Mouse (Mus musculus): ENCODE measurements around the gene Gm20815. TPM values are rescaled to one million over a fixed set of nuclear protein-coding genes. Genes with fewer than 3 reads are reported as not detected.
"Not testable (repeated sequence)": the region's sequence is repeated elsewhere in the genome, so short reads cannot be mapped to it uniquely, and the experiment has no call there.

Gm20815 gene
- polyA plus RNA-seq (2012; rRNA removed) (not detected in 2 replicates), polyA plus RNA-seq (2014; fragmentation: Nextera tagmentation; extraction: Ambion mirVana) (not detected in 2 replicates)

DNA sequence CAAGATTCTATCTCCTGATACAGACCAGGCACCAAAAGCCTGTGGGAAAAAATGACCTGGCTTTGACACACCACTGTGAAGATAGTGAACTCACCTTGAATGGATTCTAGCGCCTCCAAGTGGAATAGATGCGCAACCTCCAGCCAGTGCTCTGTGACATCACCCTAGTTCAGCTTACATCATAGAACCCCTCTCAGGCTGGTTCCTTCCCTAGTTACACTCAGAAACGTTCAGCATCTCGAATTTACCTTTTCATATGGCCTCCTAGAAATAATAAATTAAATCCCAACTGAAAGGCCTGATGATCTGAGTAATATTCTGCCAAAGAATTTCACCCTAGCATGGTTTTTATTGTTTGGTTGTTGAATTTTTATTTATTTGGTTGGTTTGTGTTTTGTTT, at the start of gene Gm20815:
Gm20815 (minus strand) TSS at position 101 of the 400 bp plus-strand sequence.
- H3K36me3 ChIP-seq (replicated peaks; ENCODE audit: control insufficient read depth, insufficient read depth, low read depth); H3K4me1 ChIP-seq (replicated peaks; ENCODE audit: control insufficient read depth in 2 of 2, insufficient read depth in 2 of 2, low read length in 1 of 2); H3K9ac ChIP-seq (replicated peaks); H3K9me3 ChIP-seq (ENCODE audit: control insufficient read depth, low read length); H3K27ac ChIP-seq; DNase-seq (ENCODE audit: low read depth in 3 of 3, low spot score in 3 of 3); H3K4me3 ChIP-seq (ENCODE audit: insufficient read depth in 1 of 2, low read depth in 2 of 2, low read length in 2 of 2); H3K4me2 ChIP-seq (ENCODE audit: low read depth); H3K27me3 ChIP-seq (ENCODE audit: control insufficient read depth, insufficient read depth, low read length); ATAC-seq (ENCODE audit: insufficient read depth): not testable (repeated sequence)
- WGBS (ENCODE audit: insufficient replicate concordance) = no CpG with 5 or more reads among the region's 4 CpGs
